Mouse (Mus musculus): ENCODE results near the gene Carmil2. TPM values are rescaled to one million over a fixed set of nuclear protein-coding genes. Genes with fewer than 3 reads are reported as not detected.

The Carmil2 gene
- total and polyA plus RNA-seq, 3 experiments, result 2.0 to 3.3 (median 2.9) TPM

- DNase-seq, result no peak
Measured at GRCm38 (mm10) chr8:105722861-105723260, 36.8 kb downstream of the Carmil2 start.

DNA sequence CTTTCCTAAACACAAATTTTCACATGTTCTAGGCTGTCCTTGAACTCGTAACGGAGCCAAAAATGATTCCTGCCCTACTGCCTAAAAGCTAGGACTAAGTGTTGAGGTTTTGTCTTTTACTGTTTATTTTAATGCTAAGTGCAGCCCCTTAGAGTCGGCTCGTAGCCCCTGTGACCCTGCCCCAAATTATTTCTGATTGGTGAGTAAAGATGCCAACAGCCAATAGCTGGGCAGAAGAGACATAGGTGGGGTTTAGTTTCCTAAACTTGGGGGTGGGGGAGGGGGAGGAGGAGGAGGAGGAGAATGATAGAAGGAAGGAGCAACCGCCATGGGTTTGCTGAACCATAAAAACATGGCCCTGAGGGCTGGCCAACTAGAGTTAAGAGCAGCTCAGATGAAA, 39.7 kb downstream of the Carmil2 start:
- no peak for DNase-seq

GRCm38 (mm10) chr8:105727397-105728124, 41.5 kb downstream of the Carmil2 start:
- peak; percentile 57 for DNase-seq

- DNase-seq, result no peak
Measured at GRCm38 (mm10) chr8:105732186-105732585, 46.1 kb downstream of the Carmil2 start.

- no peak for DNase-seq
Measured at GRCm38 (mm10) chr8:105739216-105739615, 53.1 kb downstream of the Carmil2 start.

GRCm38 (mm10) chr8:105743301-105743700, 57.2 kb downstream of the Carmil2 start:
- no peak for DNase-seq

Other genes starting within 250 kb of the Carmil2 start
- 10 to 100 TPM; 26.2 to 37.5 TPM for gene Tppp3, start 214.7 kb upstream of the Carmil2 start, total RNA-seq (2021)
- 50.8 and 65.2 TPM in 2 replicates for gene Tppp3, start 214.7 kb upstream of the Carmil2 start, polyA plus RNA-seq (2012; rRNA removed)
- 10 to 100 TPM; 13.8 to 19.2 TPM for gene Zdhhc1, start 189.4 kb upstream of the Carmil2 start, total RNA-seq (2021)
- gene Zdhhc1, start 189.4 kb upstream of the Carmil2 start, polyA plus RNA-seq (2012; rRNA removed), result 53.3 and 62.5 TPM in 2 replicates
- gene Hsd11b2, start 167.5 kb upstream of the Carmil2 start, total RNA-seq (2021), result under 1 TPM; 0.14 to 0.35 TPM
- 1.2 and 2.2 TPM in 2 replicates for gene Hsd11b2, start 167.5 kb upstream of the Carmil2 start, polyA plus RNA-seq (2012; rRNA removed)
- gene Atp6v0d1, start 120.2 kb upstream of the Carmil2 start, total RNA-seq (2021), result 100 to 1,000 TPM; 113 to 118 TPM
- gene Atp6v0d1, start 120.2 kb upstream of the Carmil2 start, polyA plus RNA-seq (2012; rRNA removed), result 77.6 and 80.3 TPM in 2 replicates
- 10 to 100 TPM; 23.2 to 37.3 TPM for gene Ripor1, start 81.0 kb upstream of the Carmil2 start, total RNA-seq (2021)
- gene Ripor1, start 81.0 kb upstream of the Carmil2 start, polyA plus RNA-seq (2012; rRNA removed), result 29.8 and 33.0 TPM in 2 replicates
- 10 to 100 TPM; 51.5 to 53.4 TPM for gene Ctcf, start 49.7 kb upstream of the Carmil2 start, total RNA-seq (2021)
- gene Ctcf, start 49.7 kb upstream of the Carmil2 start, polyA plus RNA-seq (2012; rRNA removed), result 14.5 and 15.6 TPM in 2 replicates
- gene Agrp, start 48.9 kb upstream of the Carmil2 start, total RNA-seq (2021), result 1 to 10 TPM; 2.3 to 2.4 TPM
- gene Agrp, start 48.9 kb upstream of the Carmil2 start, polyA plus RNA-seq (2012; rRNA removed), result 1.5 and 2.6 TPM in 2 replicates
- 10 to 100 TPM; 21.7 to 28.7 TPM for gene Acd, start 14.8 kb downstream of the Carmil2 start, total RNA-seq (2021)
- 39.9 and 41.9 TPM in 2 replicates for gene Acd, start 14.8 kb downstream of the Carmil2 start, polyA plus RNA-seq (2012; rRNA removed)
- gene Pard6a, start 14.9 kb downstream of the Carmil2 start, total RNA-seq (2021), result 10 to 100 TPM; 11.0 to 14.7 TPM
- 20.2 and 21.3 TPM in 2 replicates for gene Pard6a, start 14.9 kb downstream of the Carmil2 start, polyA plus RNA-seq (2012; rRNA removed)
- gene 4933405L10Rik, start 21.4 kb downstream of the Carmil2 start, total RNA-seq (2021), result not detected
- 0.10 TPM in 1 of 2 replicates, not detected in the other for gene 4933405L10Rik, start 21.4 kb downstream of the Carmil2 start, polyA plus RNA-seq (2012; rRNA removed)
- 1 to 10 TPM; 2.9 to 6.8 TPM for gene Enkd1, start 21.9 kb downstream of the Carmil2 start, total RNA-seq (2021)
- 9.7 and 12.9 TPM in 2 replicates for gene Enkd1, start 21.9 kb downstream of the Carmil2 start, polyA plus RNA-seq (2012; rRNA removed)
- 10 to 100 TPM in 1 of 2 experiments, 1 to 10 TPM in 1; 7.8 to 14.2 TPM for gene Gfod2, start 72.4 kb downstream of the Carmil2 start, total RNA-seq (2021)
- 8.1 and 9.6 TPM in 2 replicates for gene Gfod2, start 72.4 kb downstream of the Carmil2 start, polyA plus RNA-seq (2012; rRNA removed)
- gene Ranbp10, start 141.1 kb downstream of the Carmil2 start, total RNA-seq (2021), result 10 to 100 TPM; 19.7 to 23.6 TPM
- gene Ranbp10, start 141.1 kb downstream of the Carmil2 start, polyA plus RNA-seq (2012; rRNA removed), result 22.2 and 27.3 TPM in 2 replicates
- not detected for gene Tsnaxip1, start 141.5 kb downstream of the Carmil2 start, total RNA-seq (2021)
- gene Tsnaxip1, start 141.5 kb downstream of the Carmil2 start, polyA plus RNA-seq (2012; rRNA removed), result not detected in 2 replicates
- 1 to 10 TPM; 5.9 to 6.7 TPM for gene Cenpt, start 167.0 kb downstream of the Carmil2 start, total RNA-seq (2021)
- gene Cenpt, start 167.0 kb downstream of the Carmil2 start, polyA plus RNA-seq (2012; rRNA removed), result 5.9 and 8.1 TPM in 2 replicates
- 10 to 100 TPM; 31.7 to 38.0 TPM for gene Thap11, start 168.9 kb downstream of the Carmil2 start, total RNA-seq (2021)
- 79.7 and 91.6 TPM in 2 replicates for gene Thap11, start 168.9 kb downstream of the Carmil2 start, polyA plus RNA-seq (2012; rRNA removed)
- gene Nutf2, start 174.3 kb downstream of the Carmil2 start, total RNA-seq (2021), result 10 to 100 TPM; 30.2 to 44.0 TPM
- gene Nutf2, start 174.3 kb downstream of the Carmil2 start, polyA plus RNA-seq (2012; rRNA removed), result 19.3 and 24.8 TPM in 2 replicates
- 10 to 100 TPM; 33.8 to 35.9 TPM for gene Edc4, start 194.6 kb downstream of the Carmil2 start, total RNA-seq (2021)
- gene Edc4, start 194.6 kb downstream of the Carmil2 start, polyA plus RNA-seq (2012; rRNA removed), result 74.9 and 97.4 TPM in 2 replicates
- 1 to 10 TPM; 1.3 to 1.6 TPM for gene Nrn1l, start 207.3 kb downstream of the Carmil2 start, total RNA-seq (2021)
- gene Nrn1l, start 207.3 kb downstream of the Carmil2 start, polyA plus RNA-seq (2012; rRNA removed), result 4.6 TPM in 2 replicates
- 10 to 100 TPM; 32.5 to 33.3 TPM for gene Pskh1, start 214.2 kb downstream of the Carmil2 start, total RNA-seq (2021)
- gene Pskh1, start 214.2 kb downstream of the Carmil2 start, polyA plus RNA-seq (2012; rRNA removed), result 45.3 and 51.2 TPM in 2 replicates
- gene Ctrl, start 247.6 kb downstream of the Carmil2 start, total RNA-seq (2021), result under 1 TPM; 0.73 to 0.84 TPM
- 1.1 and 2.0 TPM in 2 replicates for gene Ctrl, start 247.6 kb downstream of the Carmil2 start, polyA plus RNA-seq (2012; rRNA removed)

All from adrenal gland, adult 2 months (tissue).